Mouse (Mus musculus) erythroblast, adult 5-6 weeks (primary cell): ENCODE data around the gene Uxs1. TPM values are rescaled to one million over a fixed set of nuclear protein-coding genes. Genes with fewer than 3 reads are reported as not detected.

Experiments
- ATAC-seq: replicated peaks from 2 replicates; pipeline ENCODE4 v1.8.0; 2016; ENCODE audit warnings: moderate number of reproducible peaks, mild to moderate bottlenecking, moderate TSS enrichment, inconsistent platforms; ENCODE audit not compliant: poor library complexity, low FRiP score, severe bottlenecking
- total RNA-seq, 2 experiments: library from RNA; stranded (forward) in 1 of 2; stranded (reverse) in 1 of 2; fragments of 150-400 nt in 1 of 2; fragments of 200-764, 138-1000 nt in 1 of 2; gene quantifications; 2 replicates each; pipeline versions ENCODE4 v1.2.3 to v1.2.4; 2015 to 2017; ENCODE audit warnings: low replicate concordance in 2 of 2

The Uxs1 gene
- total RNA-seq, 2 experiments from 2014 or later = 2.9 to 9.4 TPM

GRCm38 (mm10) chr1:43737812-43738518 is 89.6 kb downstream of the Uxs1 start:
- no peak for ATAC-seq

DNA sequence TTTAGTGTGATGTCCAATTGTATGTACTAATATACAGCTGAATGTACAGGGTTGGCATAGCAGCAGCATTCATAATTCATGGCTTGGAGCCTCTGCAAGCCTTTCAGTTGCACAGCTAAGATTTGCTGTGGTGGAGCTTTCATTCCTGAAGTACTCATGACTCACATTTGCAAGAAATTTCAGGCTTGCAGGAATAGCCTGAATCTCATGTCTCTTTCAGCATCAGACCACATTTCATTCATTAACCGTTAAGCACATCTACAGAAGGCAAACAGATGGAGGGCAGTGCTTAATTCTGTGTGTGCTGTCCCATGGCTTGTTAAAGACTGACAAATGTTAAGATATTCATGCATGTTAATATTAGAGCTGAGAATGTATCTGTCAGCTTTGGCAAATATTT is 94.9 kb downstream of the Uxs1 start:
- ATAC-seq = no peak

DNA sequence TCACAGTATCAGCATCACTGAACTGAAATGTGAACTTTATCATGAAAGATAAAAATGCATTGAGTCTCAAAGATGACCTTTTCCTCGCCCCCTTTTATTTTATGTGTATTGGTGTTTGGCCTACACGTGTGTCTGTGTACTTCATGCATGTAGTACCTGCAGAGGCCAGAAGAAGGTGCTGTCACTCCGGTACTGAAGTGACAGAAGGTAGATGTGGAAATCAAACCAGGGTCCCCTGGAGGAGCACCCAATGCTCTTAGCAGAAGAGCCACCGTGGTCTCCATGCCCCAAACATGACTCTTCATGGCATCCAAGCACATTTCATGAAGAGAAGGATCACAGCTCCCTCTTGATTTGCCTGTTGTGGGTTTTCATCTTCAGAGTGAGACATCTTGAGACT is 95.5 kb downstream of the Uxs1 start:
- ATAC-seq = no peak

GRCm38 (mm10) chr1:43730491-43730924 is 97.1 kb downstream of the Uxs1 start, which contains the start of gene 1500015O10Rik:
Gene 1500015O10Rik, plus strand, starts transcription at chr1:43730602.
- ATAC-seq = no peak

DNA sequence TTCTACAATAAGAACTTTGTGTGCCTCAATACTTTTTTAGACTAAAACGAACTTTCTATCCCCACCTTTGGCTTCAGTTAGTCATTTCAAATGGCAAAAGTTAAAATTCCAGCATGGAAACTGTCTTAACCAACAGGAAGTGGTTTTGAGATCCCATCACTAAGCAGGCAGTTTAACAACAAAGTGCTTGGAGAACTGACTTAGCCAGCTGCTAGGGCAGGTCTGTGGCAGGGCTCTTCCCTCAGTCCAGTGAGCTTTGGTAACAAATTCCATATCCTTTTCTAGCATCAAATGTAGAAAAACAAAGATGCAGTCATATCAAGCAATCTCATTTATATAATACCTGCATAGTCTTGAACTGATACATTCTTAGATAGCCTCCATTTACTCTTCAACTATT is 105.1 kb downstream of the Uxs1 start:
- no peak for ATAC-seq

DNA sequence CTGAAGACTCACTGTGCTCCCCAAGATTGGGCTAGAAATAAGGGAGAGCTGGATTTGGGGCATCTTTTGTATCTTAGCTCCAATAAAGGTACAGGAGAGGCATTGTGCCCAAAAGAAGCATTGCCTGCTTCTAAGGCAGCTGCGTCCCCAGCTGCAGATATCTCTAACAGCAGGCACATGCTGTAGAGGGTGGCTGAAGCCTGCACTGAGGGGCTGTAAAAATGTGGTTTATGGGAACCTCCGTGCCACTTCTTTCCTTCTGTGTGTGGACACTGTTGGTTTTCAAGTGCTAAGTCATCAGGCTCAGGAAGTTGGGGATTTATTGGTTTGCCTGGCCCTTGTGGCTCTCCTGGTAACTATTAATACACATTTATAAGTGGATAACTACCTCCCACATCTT is 108.8 kb downstream of the Uxs1 start:
- ATAC-seq = no peak

- ATAC-seq = no peak
Observed at GRCm38 (mm10) chr1:43717967-43718366, 109.6 kb downstream of the Uxs1 start.

GRCm38 (mm10) chr1:43714841-43715240 is 112.8 kb downstream of the Uxs1 start:
- ATAC-seq = no peak

GRCm38 (mm10) chr1:43698577-43699000 is 129.0 kb downstream of the Uxs1 start:
- no peak for ATAC-seq

Other genes starting within 250 kb of the Uxs1 start
- not detected in 2 replicates for gene 1500015O10Rik, start 97.2 kb downstream of the Uxs1 start, total RNA-seq (2015; ENCODE audit: low replicate concordance)
- not detected in 2 replicates for gene 1500015O10Rik, start 97.2 kb downstream of the Uxs1 start, total RNA-seq (2017; ENCODE audit: low replicate concordance)
- gene Tpp2, start 105.8 kb upstream of the Uxs1 start, total RNA-seq (2015; ENCODE audit: low replicate concordance) = 31.8 and 41.3 TPM in 2 replicates
- 26.9 and 33.2 TPM in 2 replicates for gene Tpp2, start 105.8 kb upstream of the Uxs1 start, total RNA-seq (2017; ENCODE audit: low replicate concordance)
- not detected in 2 replicates for gene Mettl21c, start 192.2 kb upstream of the Uxs1 start, total RNA-seq (2015; ENCODE audit: low replicate concordance)
- gene Mettl21c, start 192.2 kb upstream of the Uxs1 start, total RNA-seq (2017; ENCODE audit: low replicate concordance) = 0.14 TPM in 1 of 2 replicates, not detected in the other
- 1.3 and 4.2 TPM in 2 replicates for gene Gm8251, start 234.1 kb upstream of the Uxs1 start, total RNA-seq (2015; ENCODE audit: low replicate concordance)
- gene Gm8251, start 234.1 kb upstream of the Uxs1 start, total RNA-seq (2017; ENCODE audit: low replicate concordance) = 2.6 and 3.8 TPM in 2 replicates